Mouse (Mus musculus) left cerebral cortex, adult 2 months (tissue): ENCODE data around the gene Patj. TPM values are rescaled to one million over a fixed set of nuclear protein-coding genes. Genes with fewer than 3 reads are reported as not detected.
"Not testable (repeated sequence)": the region's sequence is repeated elsewhere in the genome, so short reads cannot be mapped to it uniquely, and the experiment has no call there.

Experiments
- DNase-seq, 2 experiments: peaks; one replicate each; pipeline ENCODE4 v3.0.0; 2021 to 2022; ENCODE audit warnings: low spot score in 2 of 2, mixed read lengths in 1 of 2; ENCODE audit errors: extremely low spot score in 1 of 2
- H3K27ac ChIP-seq: fragments of 200-600 bp; 2 replicates; pipeline ENCODE4 v1.8.1; 2022
- H3K4me3 ChIP-seq: fragments of 200-600 bp; 2 replicates; pipeline ENCODE4 v1.8.1; 2022
- CTCF ChIP-seq: fragments of 200-600 bp; IDR thresholded peaks from 2 replicates; pipeline ENCODE4 v1.8.1; 2022; ENCODE audit warnings: antibody characterized with exemption, mild to moderate bottlenecking, moderate library complexity
- intact Hi-C: fragments of 180-260 bp; cut with DNase I; formaldehyde crosslinking; loops from one replicate; pipeline ENCODE4 v1.15.1; 2025
- total RNA-seq, 2 experiments: library from RNA; stranded (reverse); gene quantifications; 2 replicates each; pipeline ENCODE4 v1.2.3; 2021

Gene Patj
- total RNA-seq, 2 experiments from 2014 or later, result 16.0 to 17.5 TPM

GRCm38 (mm10) chr4:98688520-98688919, 292.9 kb downstream of the Patj start:
- Histone ChIP-seq H3K27ac (no peak overlapping the region), H3K4me3 (no peak overlapping the region)
- DNase-seq, result no peak
- intact Hi-C loops, result no loop called here
- TF ChIP-seq CTCF, result no peak

GRCm38 (mm10) chr4:98689988-98690387, 294.4 kb downstream of the Patj start:
- DNase-seq, result no peak
- no peak overlapping the region for H3K27ac ChIP-seq
- TF ChIP-seq CTCF, result peak; percentile 20; the same call in 1 of the 2 replicates
- H3K4me3 ChIP-seq, result no peak overlapping the region
- intact Hi-C loops, result no loop called here

DNA sequence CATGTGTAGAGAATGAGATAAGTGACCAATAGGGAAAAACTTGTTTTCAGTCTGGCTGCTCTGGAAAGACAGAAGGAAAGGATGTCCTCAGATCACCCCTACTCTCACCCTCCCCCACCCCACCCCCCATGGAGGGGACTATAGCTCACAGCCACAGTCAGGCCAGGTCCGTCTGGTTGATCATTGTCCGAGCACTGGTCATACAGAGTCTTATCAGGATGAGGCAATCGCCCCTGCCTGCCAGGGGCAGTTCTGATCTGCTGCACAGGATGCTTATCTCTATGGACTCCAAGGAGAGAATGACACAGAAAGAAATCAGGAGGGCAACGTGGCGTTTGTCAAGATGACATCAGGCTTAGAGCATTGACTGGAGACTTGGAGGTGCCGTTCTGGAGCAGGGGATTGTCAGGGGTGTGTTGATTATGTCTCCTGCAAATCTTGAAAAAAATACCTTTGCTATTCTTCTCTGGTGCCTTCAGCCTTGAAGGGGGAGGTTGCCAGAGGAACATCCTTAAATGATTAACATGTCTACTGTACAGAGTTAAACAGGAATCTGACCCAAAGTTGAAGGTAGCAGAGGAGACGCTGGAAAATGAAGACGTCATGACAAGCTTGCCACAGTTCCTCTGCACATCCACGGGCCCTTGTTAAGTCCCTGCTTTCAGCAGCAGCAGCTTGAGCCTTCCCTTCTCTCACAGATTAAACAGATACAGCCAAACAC, 298.0 kb downstream of the Patj start:
- no peak for TF ChIP-seq CTCF
- Histone ChIP-seq H3K27ac (no peak overlapping the region), H3K4me3 (no peak overlapping the region)
- no peak for DNase-seq
- intact Hi-C loops, result no loop called here

DNA sequence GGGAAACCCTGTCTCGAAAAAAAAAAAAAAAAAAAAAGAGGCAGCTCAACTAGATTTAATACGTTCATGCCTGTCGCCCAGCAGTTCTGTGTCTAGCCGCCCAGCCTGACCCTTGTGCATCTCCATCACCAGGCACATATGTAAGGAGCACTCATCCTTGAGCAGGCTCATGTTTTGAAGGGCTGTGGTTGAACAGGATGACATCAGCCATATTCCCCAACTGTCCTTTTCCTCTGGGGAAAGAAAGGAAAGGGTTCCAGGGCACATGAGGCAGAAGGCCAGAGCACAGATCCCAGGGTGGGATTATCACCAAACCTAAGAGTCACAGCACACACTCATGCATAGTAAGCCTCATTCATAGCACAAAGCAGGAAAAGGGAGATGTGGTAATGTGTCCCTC, 302.3 kb downstream of the Patj start:
- no peak overlapping the region for H3K27ac ChIP-seq
- no peak for DNase-seq
- TF ChIP-seq CTCF, result no peak
- intact Hi-C loops, result no loop called here
- no peak overlapping the region for H3K4me3 ChIP-seq

GRCm38 (mm10) chr4:98698921-98699320, 303.3 kb downstream of the Patj start:
- TF ChIP-seq CTCF, result no peak
- DNase-seq, result no peak
- H3K4me3 ChIP-seq, result no peak overlapping the region
- intact Hi-C loops, result no loop called here
- H3K27ac ChIP-seq, result no peak overlapping the region

GRCm38 (mm10) chr4:98700156-98700555, 304.6 kb downstream of the Patj start:
- intact Hi-C loops, result loop anchor here (5.0 to 10.0 kb wide), 3 partner anchors 198 to 945 kb away; no protein-coding TSS in a partner anchor
- TF ChIP-seq CTCF, result no peak
- DNase-seq, result no peak

DNA sequence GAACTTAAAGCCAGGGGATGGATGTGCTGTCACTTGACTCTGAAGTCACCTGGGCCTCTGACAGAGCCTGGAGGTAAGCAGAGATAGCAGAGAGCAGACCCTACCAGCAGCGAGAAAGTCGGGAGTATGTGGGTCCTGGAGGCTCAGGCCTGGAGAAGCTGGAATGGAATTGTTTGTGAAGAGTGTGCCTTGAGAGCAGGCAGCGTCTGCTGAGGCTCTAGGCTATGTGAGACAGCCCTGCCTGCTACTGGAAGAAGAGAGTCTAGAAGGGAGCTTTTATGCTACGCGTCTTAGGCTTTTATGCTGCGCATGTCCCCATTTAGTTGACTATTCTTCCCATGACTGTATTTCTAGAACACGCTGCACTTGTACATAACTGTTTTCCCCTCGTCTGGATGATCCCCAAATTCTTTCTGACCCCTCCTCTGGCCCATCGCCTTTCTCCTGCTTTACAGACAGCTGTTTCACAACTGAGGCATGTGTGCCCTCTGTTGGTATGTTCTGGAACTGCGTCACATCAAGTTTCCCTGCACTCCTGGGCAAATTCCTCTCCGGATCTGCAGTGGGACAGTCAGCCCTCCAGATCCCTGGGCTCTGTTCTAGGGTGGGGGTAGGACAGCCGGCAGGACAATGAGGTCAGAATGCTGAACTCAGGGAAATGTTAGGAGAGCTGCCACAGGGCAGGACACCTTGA, 306.8 kb downstream of the Patj start:
- Histone ChIP-seq H3K4me3 (no peak overlapping the region), H3K27ac (no peak overlapping the region)
- peak; percentile 64 to 80 for DNase-seq
- intact Hi-C loops, result loop anchor here (1.0 to 10.0 kb wide), 4 partner anchors 157 to 948 kb away; no protein-coding TSS in a partner anchor
- peak; percentile 87 for TF ChIP-seq CTCF

More at GRCm38 (mm10) chr4:98700156-98700555, 304.6 kb downstream of the Patj start:
- Histone ChIP-seq H3K4me3 (no peak overlapping the region), H3K27ac (no peak overlapping the region)

- H3K4me3 ChIP-seq, result no peak overlapping the region
- intact Hi-C loops, result no loop called here
- DNase-seq, result no peak
- no peak overlapping the region for H3K27ac ChIP-seq
- no peak for TF ChIP-seq CTCF
Observed at GRCm38 (mm10) chr4:98710891-98711290, 315.3 kb downstream of the Patj start.

DNA sequence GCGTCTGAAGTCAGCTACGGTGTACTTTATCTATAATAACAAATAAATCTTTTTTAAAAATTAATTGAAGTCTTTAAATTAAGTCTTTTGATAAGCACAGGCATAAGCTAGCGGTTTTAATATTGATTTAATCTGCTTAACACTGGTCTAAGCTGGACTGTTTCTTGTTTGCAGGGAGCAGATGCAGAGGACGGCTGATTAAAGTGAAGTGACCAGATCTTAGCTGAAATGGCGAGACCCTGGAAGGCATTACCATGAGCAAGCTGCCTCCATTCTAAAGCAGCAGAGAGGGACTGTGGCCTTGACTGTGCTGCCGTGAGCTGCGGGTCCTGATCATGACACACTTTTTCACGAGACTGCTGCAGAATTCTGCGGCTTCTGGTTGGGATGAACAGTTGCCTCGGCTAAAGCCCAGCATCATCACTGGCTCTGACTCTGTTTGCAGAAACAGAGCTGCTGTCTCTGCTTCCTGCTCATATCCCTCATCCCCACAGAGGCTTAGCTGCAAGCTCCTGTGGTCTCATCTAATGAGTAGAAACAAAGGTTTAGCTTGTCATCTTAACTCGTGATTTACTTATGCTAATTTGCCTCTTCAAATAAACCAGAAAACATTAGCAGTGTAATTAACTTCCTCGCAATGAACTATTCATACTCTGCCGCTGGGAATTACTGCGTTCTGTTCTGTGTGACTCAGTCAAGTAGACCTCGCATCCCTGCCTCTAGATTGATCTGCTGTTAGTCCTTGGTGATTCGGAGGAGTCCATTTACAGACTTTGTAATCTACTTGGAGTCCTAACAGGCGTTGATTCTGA, 322.4 kb downstream of the Patj start:
- intact Hi-C loops, result no loop called here
- H3K4me3 ChIP-seq, result no peak overlapping the region
- no peak for DNase-seq
- H3K27ac ChIP-seq, result no peak overlapping the region
- no peak for TF ChIP-seq CTCF

GRCm38 (mm10) chr4:98718547-98718917, 322.9 kb downstream of the Patj start:
- no peak overlapping the region for H3K27ac ChIP-seq
- H3K4me3 ChIP-seq, result no peak overlapping the region
- intact Hi-C loops, result no loop called here
- no peak for TF ChIP-seq CTCF
- DNase-seq, result no peak

DNA sequence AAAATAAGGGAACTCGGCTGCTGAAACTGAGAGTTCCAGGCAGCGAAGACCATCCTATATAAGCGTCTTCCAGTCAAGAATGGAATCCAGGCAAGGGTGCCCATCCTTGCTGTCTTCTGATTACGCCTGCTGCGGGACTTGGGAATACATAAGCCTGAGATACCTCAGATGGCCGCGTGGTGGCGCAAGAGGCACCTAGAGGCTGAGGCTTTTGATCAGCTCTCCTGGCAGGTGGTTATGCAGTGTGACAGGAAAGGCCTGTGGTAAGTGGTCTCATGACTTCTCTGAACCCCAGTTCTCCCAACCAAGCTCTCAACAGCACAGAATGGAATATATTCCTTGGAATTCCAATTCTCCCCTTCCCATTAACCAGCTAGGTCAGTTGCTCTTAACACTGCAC, 326.9 kb downstream of the Patj start:
- Histone ChIP-seq H3K27ac (no peak overlapping the region), H3K4me3 (no peak overlapping the region)
- peak; percentile 75 for TF ChIP-seq CTCF
- DNase-seq, result peak; percentile 40 to 51
- intact Hi-C loops, result loop anchor here (1.0 to 5.0 kb wide), 2 partner anchors 165 to 460 kb away; no protein-coding TSS in a partner anchor

GRCm38 (mm10) chr4:98724682-98725081, 329.1 kb downstream of the Patj start:
- intact Hi-C loops, result loop anchor here (5.0 kb wide), 1 partner anchor 458 kb away; no protein-coding TSS in a partner anchor
- H3K4me3 ChIP-seq, H3K27ac ChIP-seq, DNase-seq: not testable (repeated sequence)
- TF ChIP-seq CTCF, result peak; percentile 29
